7 mouse cellular contexts compared by ENCODE assay signal in genomic region chr7:127228615-127229303, GRCm38 (mm10). TPM values are rescaled to one million over a fixed set of nuclear protein-coding genes. Genes with fewer than 3 reads are reported as not detected.
A peak's percentile ranks its signal among the peaks of the same experiment; 100 is the strongest.
DNase-seq lines count a peak whose midpoint lies in the region; TF ChIP-seq lines count a peak whose summit lies in the region.

No protein-coding gene starts in this region.

- H3K9ac ChIP-seq in MEL (ENCODE audit: control insufficient read depth, low read depth, low read length, poor library complexity, severe bottlenecking), result no peak overlapping the region

- no peaks in the 10 kb centered on the region for H3K27me3 ChIP-seq in MEL (ENCODE audit: control insufficient read depth in 1 of 2, insufficient read depth in 2 of 2, low read length in 2 of 2)

- H3K27ac ChIP-seq in MEL (ENCODE audit: control insufficient read depth, low read depth, low read length), result peak overlapping the region; percentile 59
- H3K27ac ChIP-seq in gastrocnemius, adult 2 months, result no peak overlapping the region

- H3K36me3 ChIP-seq in MEL (ENCODE audit: control insufficient read depth in 1 of 2, insufficient read depth in 2 of 2, low read length in 2 of 2), result peaks cover 0 to 19% of the 10 kb centered on the region in 2 experiments; a peak in 2 of 4 replicates

- TF ChIP-seq POLR2A in MEL (IDR thresholded peaks at IDR 0.05; ENCODE audit: control insufficient read depth in 1 of 2, insufficient read depth in 1 of 2, low read depth in 1 of 2, low read length in 2 of 2, poor library complexity in 1 of 2), result no peak

- peaks cover 26% of the 10 kb centered on the region for H3K79me2 ChIP-seq in MEL (ENCODE audit: control insufficient read depth, insufficient read depth, low read length, poor library complexity)

- TF ChIP-seq CTCF in MEL (IDR thresholded peaks at IDR 0.05 in 2 of 3, conservative IDR thresholded peaks at IDR 0.05 in 1 of 3; ENCODE audit: control insufficient read depth in 1 of 3, insufficient read depth in 1 of 3, low read depth in 2 of 3, low read length in 3 of 3, poor library complexity in 1 of 3, severe bottlenecking in 1 of 3), result peak; percentile 74 to 91 (median 84)
- TF ChIP-seq CTCF in gastrocnemius, adult 2 months (IDR thresholded peaks at IDR 0.05), result peak; percentile 83

- intact Hi-C loops in gastrocnemius, adult 2 months (cut with DNase I), result loop anchor here (2.0 kb wide), 1 partner anchor 14 kb away; no protein-coding TSS in a partner anchor

- 0 out of 4 replicates have a peak, but pooled peaks of 1 of the 2 experiments have one; percentile 26 for TF ChIP-seq EP300 in MEL (IDR thresholded peaks at IDR 0.05; ENCODE audit: low read depth in 1 of 2, low read length in 2 of 2)

- DNase-seq in CD4-positive helper T cell, adult 2 months (ENCODE audit: low read depth, low spot score), result peak; percentile 89
- peak; percentile 96 for DNase-seq in MEL (ENCODE audit: low read depth, low spot score)
- peak; percentile 80 for DNase-seq in cerebellum, adult 8-10 months
- peak; percentile 85 for DNase-seq in gastrocnemius, adult 2 months
- DNase-seq in layer of hippocampus, adult 18-20 months (ENCODE audit: low spot score in 2 of 2), result peak; percentile 71 to 87
- peak; percentile 88 for DNase-seq in lung, postnatal 14 days
- DNase-seq in right cerebral cortex, postnatal 36 days (ENCODE audit: low spot score in 2 of 2), result peak; percentile 56 to 60

- peaks cover 11 to 32% of the 10 kb centered on the region in 2 experiments for H3K4me1 ChIP-seq in MEL (ENCODE audit: control insufficient read depth in 1 of 2, insufficient read depth in 2 of 2, low read length in 2 of 2)

- no peak overlapping the region for H3K4me3 ChIP-seq in MEL (ENCODE audit: control insufficient read depth in 1 of 2, insufficient read depth in 1 of 2, low read depth in 2 of 2, low read length in 2 of 2)
- H3K4me3 ChIP-seq in gastrocnemius, adult 2 months, result no peak overlapping the region

- TF ChIP-seq RAD21 in MEL (IDR thresholded peaks at IDR 0.05; ENCODE audit: low read depth, low read length), result peak; percentile 88

- no peaks in the 10 kb centered on the region for H3K9me3 ChIP-seq in MEL (replicated peaks; ENCODE audit: insufficient read depth, low read length)

TF ChIP-seq in MEL, 35 proteins besides CTCF, POLR2A, EP300 and RAD21:
- TF ChIP-seq ETS1 (IDR thresholded peaks at IDR 0.05; ENCODE audit: low read depth, low read length) (no peak), MXI1 (IDR thresholded peaks at IDR 0.05; ENCODE audit: low read depth, low read length) (peak; percentile 96), ELF1 (IDR thresholded peaks at IDR 0.05; ENCODE audit: low read depth, low read length) (peak; percentile 21; the same call in 1 of the 2 replicates), TBP (IDR thresholded peaks at IDR 0.05; ENCODE audit: low read depth, low read length) (no peak), CHD1 (IDR thresholded peaks at IDR 0.05; ENCODE audit: low read depth, low read length) (no peak), USF2 (IDR thresholded peaks at IDR 0.05; ENCODE audit: borderline replicate concordance in 1 of 2, insufficient read depth in 1 of 2, low read depth in 1 of 2, low read length in 2 of 2) (no peak), ZC3H11A (IDR thresholded peaks at IDR 0.05; ENCODE audit: low read depth, low read length) (peak; percentile 63), TAL1 (IDR thresholded peaks at IDR 0.05; ENCODE audit: low read length) (no peak), HCFC1 (IDR thresholded peaks at IDR 0.05; ENCODE audit: low read depth, low read length) (0 out of 2 replicates have a peak, but pooled peaks have one; percentile 53), POLR2AphosphoS2 (IDR thresholded peaks at IDR 0.05; ENCODE audit: low read length) (peak; percentile 53; the same call in 1 of the 2 replicates), BHLHE40 (IDR thresholded peaks at IDR 0.05; ENCODE audit: borderline replicate concordance, low read depth, low read length) (no peak), E2F4 (IDR thresholded peaks at IDR 0.05; ENCODE audit: borderline replicate concordance, low read depth, low read length) (no peak), CHD2 (IDR thresholded peaks at IDR 0.05; ENCODE audit: low read length) (no peak), MAZ (IDR thresholded peaks at IDR 0.05; ENCODE audit: low read depth, low read length) (no peak), ZKSCAN1 (IDR thresholded peaks at IDR 0.05; ENCODE audit: low read depth, low read length) (no peak), JUND (IDR thresholded peaks at IDR 0.05; ENCODE audit: low read depth, low read length) (0 out of 2 replicates have a peak, but pooled peaks have one; percentile 56), NELFE (IDR thresholded peaks at IDR 0.05; ENCODE audit: low read depth, low read length) (no peak), RCOR1 (IDR thresholded peaks at IDR 0.05; ENCODE audit: low read depth, low read length) (no peak), ZNF384 (IDR thresholded peaks at IDR 0.05; ENCODE audit: low read depth, low read length) (peak; percentile 55), MAX (IDR thresholded peaks at IDR 0.05; ENCODE audit: low read length) (peak; percentile 89), MAFK (IDR thresholded peaks at IDR 0.05; ENCODE audit: borderline replicate concordance, low read depth, low read length) (no peak), SIN3A (IDR thresholded peaks at IDR 0.05; ENCODE audit: low read length) (peak; percentile 91), POLR2AphosphoS5 (IDR thresholded peaks at IDR 0.05; ENCODE audit: borderline replicate concordance, low read depth, low read length) (no peak), GATA1 (IDR thresholded peaks at IDR 0.05; ENCODE audit: low read depth, low read length) (0 out of 2 replicates have a peak, but pooled peaks have one; percentile 13), KAT2A (conservative IDR thresholded peaks at IDR 0.05; ENCODE audit: low read depth, low read length) (no peak), UBTF (IDR thresholded peaks at IDR 0.05; ENCODE audit: borderline replicate concordance, insufficient read depth, low read depth, low read length) (no peak), GABPA (IDR thresholded peaks at IDR 0.05; ENCODE audit: low read depth, low read length) (no peak), MYC (IDR thresholded peaks at IDR 0.05; ENCODE audit: low read depth, low read length) (peak; percentile 98), MEF2A (IDR thresholded peaks at IDR 0.05; ENCODE audit: extremely low read depth, insufficient replicate concordance, low read depth, low read length, poor library complexity, severe bottlenecking) (no peak), NRF1 (IDR thresholded peaks at IDR 0.05; ENCODE audit: insufficient read depth, low read depth, low read length, poor library complexity, severe bottlenecking) (no peak), ZMIZ1 (IDR thresholded peaks at IDR 0.05; ENCODE audit: low read depth, low read length) (0 out of 2 replicates have a peak, but pooled peaks have one; percentile 55), MYB (IDR thresholded peaks at IDR 0.05; ENCODE audit: low read depth, low read length) (no peak), SMC3 (IDR thresholded peaks at IDR 0.05; ENCODE audit: low read depth, low read length) (peak; percentile 79), USF1 (IDR thresholded peaks at IDR 0.05; ENCODE audit: low read depth, low read length) (peak; percentile 81), TCF12 (IDR thresholded peaks at IDR 0.05; ENCODE audit: low read depth, low read length) (0 out of 2 replicates have a peak, but pooled peaks have one; percentile 13)

RNA-seq across cellular contexts. Expression of gene Zfp553, which starts 4.1 kb away (rescaled TPM):
- 13.9 and 14.6 TPM in 2 replicates for total RNA-seq in MEL (2012; rRNA removed)
- 10 to 100 TPM in 1 of 2 experiments, not detected in 1; 19.0 TPM for polyA plus RNA-seq in MEL (2012; ENCODE audit: insufficient read depth in 1 of 2, insufficient read length in 2 of 2, low read depth in 1 of 2, low replicate concordance in 2 of 2, missing spikeins in 1 of 2)
- total RNA-seq in gastrocnemius, adult 2 months (2021), result 1 to 10 TPM; 4.2 to 5.1 TPM
- 10 to 100 TPM; 22.4 TPM for total RNA-seq in layer of hippocampus, adult 18-20 months (2021)

RNA-seq across cellular contexts. Expression of gene Sept1, which starts 4.2 kb away (rescaled TPM):
- 30.6 and 41.3 TPM in 2 replicates for total RNA-seq in MEL (2012; rRNA removed)
- 100 to 1,000 TPM in 1 of 2 experiments, not detected in 1; 116 TPM for polyA plus RNA-seq in MEL (2012; ENCODE audit: insufficient read depth in 1 of 2, insufficient read length in 2 of 2, low read depth in 1 of 2, low replicate concordance in 2 of 2, missing spikeins in 1 of 2)
- 1 to 10 TPM in 1 of 2 experiments, under 1 TPM in 1; 0.89 to 2.1 TPM for total RNA-seq in gastrocnemius, adult 2 months (2021)
- 1 to 10 TPM; 5.9 to 7.9 TPM for total RNA-seq in layer of hippocampus, adult 18-20 months (2021)

RNA-seq across cellular contexts. Expression of gene Zfp771, which starts 15.3 kb away (rescaled TPM):
- 33.4 and 37.6 TPM in 2 replicates for total RNA-seq in MEL (2012; rRNA removed)
- polyA plus RNA-seq in MEL (2012; ENCODE audit: insufficient read depth in 1 of 2, insufficient read length in 2 of 2, low read depth in 1 of 2, low replicate concordance in 2 of 2, missing spikeins in 1 of 2), result 10 to 100 TPM in 1 of 2 experiments, not detected in 1; 58.3 TPM
- total RNA-seq in gastrocnemius, adult 2 months (2021), result 10 to 100 TPM; 17.6 to 17.7 TPM
- total RNA-seq in layer of hippocampus, adult 18-20 months (2021), result 10 to 100 TPM; 62.6 to 66.0 TPM

RNA-seq across cellular contexts. Expression of gene Mylpf, which starts 20.1 kb away (rescaled TPM):
- total RNA-seq in MEL (2012; rRNA removed), result 8.3 and 11.2 TPM in 2 replicates
- polyA plus RNA-seq in MEL (2012; ENCODE audit: insufficient read depth in 1 of 2, insufficient read length in 2 of 2, low read depth in 1 of 2, low replicate concordance in 2 of 2, missing spikeins in 1 of 2), result 1 to 10 TPM in 1 of 2 experiments, not detected in 1; 9.1 TPM
- total RNA-seq in gastrocnemius, adult 2 months (2021), result over 10,000 TPM; 24,727 to 33,034 TPM
- total RNA-seq in layer of hippocampus, adult 18-20 months (2021), result 1 to 10 TPM; 1.7 to 2.2 TPM

RNA-seq across cellular contexts. Expression of gene Tbc1d10b, which starts 20.5 kb away (rescaled TPM):
- 37.4 and 43.3 TPM in 2 replicates for total RNA-seq in MEL (2012; rRNA removed)
- polyA plus RNA-seq in MEL (2012; ENCODE audit: insufficient read depth in 1 of 2, insufficient read length in 2 of 2, low read depth in 1 of 2, low replicate concordance in 2 of 2, missing spikeins in 1 of 2), result 10 to 100 TPM in 1 of 2 experiments, not detected in 1; 70.3 TPM
- 10 to 100 TPM; 31.6 to 32.8 TPM for total RNA-seq in gastrocnemius, adult 2 months (2021)
- 100 to 1,000 TPM in 1 of 2 experiments, 10 to 100 TPM in 1; 93.5 to 106 TPM for total RNA-seq in layer of hippocampus, adult 18-20 months (2021)
